Mouse (Mus musculus) limb, embryonic 14.5 days (tissue): ENCODE results near the gene Ehhadh. TPM values are rescaled to one million over a fixed set of nuclear protein-coding genes. Genes with fewer than 3 reads are reported as not detected.

ENCODE experiments used
- ATAC-seq: fragments of 200-750 bp; cut with Nextera tagmentation; 2 replicates; pipeline ENCODE4 v1.8.0; 2017; ENCODE audit warnings: low read depth, moderate number of reproducible peaks, moderate TSS enrichment; ENCODE audit not compliant: low FRiP score
- DNase-seq: peaks from one replicate; pipeline ENCODE4 v3.0.0-alpha.2; 2015; ENCODE audit warnings: low spot score
- H3K27ac ChIP-seq: fragments of 300-500 bp; sonication (generic); replicated peaks from 2 replicates; pipeline ENCODE4 v1.5.1; 2014; ENCODE audit warnings: low read depth, mild to moderate bottlenecking, low read length, moderate library complexity, mixed read lengths
- H3K27me3 ChIP-seq: fragments of 300-500 bp; sonication (generic); 2 replicates; pipeline ENCODE4 v1.6.1; 2014; ENCODE audit warnings: low read length, mixed read lengths; ENCODE audit not compliant: control insufficient read depth, insufficient read depth
- H3K36me3 ChIP-seq: fragments of 300-500 bp; sonication (generic); 2 replicates; pipeline ENCODE4 v1.6.1; 2014; ENCODE audit warnings: mild to moderate bottlenecking, low read length, moderate library complexity, mixed read lengths; ENCODE audit not compliant: control insufficient read depth, insufficient read depth
- H3K4me1 ChIP-seq: fragments of 300-500 bp; sonication (generic); 2 replicates; pipeline ENCODE4 v1.6.1; 2014; ENCODE audit warnings: antibody characterized with exemption, low read length, mixed read lengths; ENCODE audit not compliant: control insufficient read depth, insufficient read depth
- H3K4me2 ChIP-seq: fragments of 300-500 bp; sonication (generic); replicated peaks from 2 replicates; pipeline ENCODE4 v1.6.1; 2014; ENCODE audit warnings: low read depth, mild to moderate bottlenecking, low read length, moderate library complexity; ENCODE audit not compliant: severe bottlenecking
- H3K4me3 ChIP-seq: fragments of 300-500 bp; sonication (generic); replicated peaks from 2 replicates; pipeline ENCODE4 v1.5.1; 2014; ENCODE audit warnings: low read length
- H3K9ac ChIP-seq: fragments of 300-500 bp; sonication (generic); 2 replicates; pipeline ENCODE4 v1.6.1; 2014; ENCODE audit warnings: mild to moderate bottlenecking, low read depth, low read length, moderate library complexity; ENCODE audit not compliant: severe bottlenecking
- H3K9me3 ChIP-seq: fragments of 300-500 bp; sonication (generic); 2 replicates; pipeline ENCODE4 v1.6.1; 2016; ENCODE audit warnings: low read length; ENCODE audit not compliant: control insufficient read depth
- POLR2A ChIP-seq: fragments of 200-500 bp; IDR thresholded peaks from 2 replicates; pipeline ENCODE4 v1.8.0; 2012; ENCODE audit warnings: inconsistent platforms, mild to moderate bottlenecking, moderate library complexity, borderline replicate concordance; ENCODE audit not compliant: insufficient read depth, insufficient read length; ENCODE audit errors: extremely low read depth
- WGBS: fragments of 180-500 bp; shearing (Covaris S2); extraction: QIAGEN DNeasy Blood & Tissue Kit; methylation state at CpG from one replicate; pipeline ENCODE4 v1.1.7; 2014; 5-methylcytosine and 5-hydroxymethylcytosine counted together
- polyA plus RNA-seq, 2 experiments: library from polyadenylated mRNA; depleted of rRNA in 1 of 2; stranded (reverse) in 1 of 2; unstranded in 1 of 2; fragments of >200 nt; fragmentation: Nextera tagmentation in 1 of 2; extraction: Ambion mirVana in 1 of 2; gene quantifications; 2 replicates each; pipeline versions ENCODE4 v1.2.1 to v1.2.3; 2012 to 2014

Ehhadh gene
- polyA plus RNA-seq, 2 experiments: 2.3 to 4.7 TPM

GRCm38 (mm10) chr16:21789180-21789579, 1.6 kb upstream of the Ehhadh start:
- H3K27ac ChIP-seq: no peak overlapping the region
- 0 out of 2 replicates have a peak, but pooled peaks cover 3% of the 10 kb centered on the region for H3K4me1 ChIP-seq
- no peak for DNase-seq
- no peak for ATAC-seq
- no peak overlapping the region for H3K4me2 ChIP-seq
- no peak for TF ChIP-seq POLR2A
- H3K36me3 ChIP-seq: no peaks in the 10 kb centered on the region
- H3K4me3 ChIP-seq: no peak overlapping the region
- H3K9me3 ChIP-seq: no peaks in the 10 kb centered on the region
- H3K9ac ChIP-seq: no peak overlapping the region
- 61% methylated on average over 2 of the region's 2 CpGs for WGBS
- H3K27me3 ChIP-seq: no peaks in the 10 kb centered on the region

GRCm38 (mm10) chr16:21788581-21788980, 974 bp upstream of the Ehhadh start:
- peaks cover 3% of the 10 kb centered on the region; the same call in 1 of the 2 replicates for H3K4me1 ChIP-seq

DNA sequence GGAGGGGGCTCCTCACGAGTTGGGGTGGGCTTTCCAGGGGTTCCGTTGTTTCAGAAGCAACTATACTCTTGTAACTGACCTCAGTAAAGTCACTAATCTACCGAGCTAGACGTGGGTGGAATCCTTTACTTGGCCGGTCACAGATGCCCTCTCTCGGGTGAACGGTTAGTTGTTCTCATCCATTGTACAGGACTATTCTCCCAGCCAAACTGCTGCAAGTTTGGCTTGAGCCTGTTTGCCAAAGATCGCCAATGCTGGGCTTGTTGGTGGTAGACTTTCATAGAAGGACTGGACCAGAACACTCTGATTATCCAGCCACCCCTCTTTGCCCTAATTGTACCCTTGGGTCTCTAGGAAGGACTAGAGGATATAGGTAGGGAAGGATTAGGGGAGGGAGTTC, 1.3 kb downstream of the Ehhadh start:
- no peak for TF ChIP-seq POLR2A
- no peak for DNase-seq
- Histone ChIP-seq H3K9me3 (no peaks in the 10 kb centered on the region), H3K4me2 (no peak overlapping the region), H3K27ac (no peak overlapping the region), H3K27me3 (no peaks in the 10 kb centered on the region), H3K9ac (no peak overlapping the region), H3K4me3 (no peak overlapping the region), H3K4me1 (peaks cover 3% of the 10 kb centered on the region; the same call in 1 of the 2 replicates), H3K36me3 (no peaks in the 10 kb centered on the region)
- 86% methylated on average over 8 of the region's 8 CpGs for WGBS
- no peak for ATAC-seq

More at GRCm38 (mm10) chr16:21788581-21788980, 974 bp upstream of the Ehhadh start:
- H3K4me3 ChIP-seq: no peak overlapping the region
- H3K27me3 ChIP-seq: no peaks in the 10 kb centered on the region
- H3K9ac ChIP-seq: no peak overlapping the region
- H3K36me3 ChIP-seq: no peaks in the 10 kb centered on the region
- WGBS: 51% methylated on average over 3 of the region's 3 CpGs
- DNase-seq (no peak), ATAC-seq (no peak)
- H3K9me3 ChIP-seq: no peaks in the 10 kb centered on the region
- H3K27ac ChIP-seq: no peak overlapping the region
- TF ChIP-seq POLR2A: no peak
- H3K4me2 ChIP-seq: no peak overlapping the region

DNA sequence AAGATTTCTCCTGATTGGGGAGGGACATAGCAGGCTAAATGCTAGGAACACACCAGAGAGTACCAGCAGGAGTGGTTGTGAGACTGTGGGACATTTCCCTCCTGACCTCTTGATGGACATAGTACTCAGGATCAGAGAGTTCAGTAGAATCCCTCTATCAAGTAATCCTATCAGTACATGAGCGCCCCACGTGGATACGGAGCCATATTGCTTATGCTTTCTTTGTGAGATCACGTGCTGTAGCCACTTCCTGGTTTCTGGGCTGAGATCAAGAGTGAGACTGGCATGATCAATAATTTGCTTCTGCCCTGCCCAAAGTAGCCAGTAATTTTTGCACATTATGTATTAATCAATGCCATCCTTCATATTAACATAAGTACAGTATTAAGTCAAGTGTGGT, 2.6 kb downstream of the Ehhadh start:
- no peak overlapping the region for H3K4me2 ChIP-seq
- no peak overlapping the region for H3K27ac ChIP-seq
- no peak overlapping the region for H3K4me3 ChIP-seq
- H3K27me3 ChIP-seq: no peaks in the 10 kb centered on the region
- no peaks in the 10 kb centered on the region for H3K36me3 ChIP-seq
- TF ChIP-seq POLR2A: no peak
- ATAC-seq (no peak), DNase-seq (no peak)
- no peaks in the 10 kb centered on the region for H3K9me3 ChIP-seq
- WGBS: 74% methylated on average over 4 of the region's 4 CpGs
- H3K4me1 ChIP-seq: peaks cover 3% of the 10 kb centered on the region; the same call in 1 of the 2 replicates
- H3K9ac ChIP-seq: no peak overlapping the region

DNA sequence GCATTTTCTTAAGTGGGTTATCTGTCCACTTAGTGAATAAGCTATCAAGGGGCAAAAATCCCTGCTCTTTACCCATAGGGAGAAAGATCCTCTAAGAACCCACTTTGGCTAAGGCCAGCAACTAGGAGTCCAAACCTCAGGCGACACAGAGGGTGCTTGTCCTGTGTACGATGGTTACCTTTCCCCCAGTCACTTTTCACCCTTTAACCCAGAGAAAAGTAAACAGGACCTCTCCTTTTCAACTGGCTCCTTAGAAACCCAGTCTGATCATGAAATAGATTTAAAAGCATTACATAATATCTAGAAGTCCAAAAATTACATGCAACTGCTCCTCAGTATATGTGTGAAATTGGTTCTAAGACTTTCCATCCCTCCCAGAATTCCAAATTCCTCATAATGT, 4.8 kb downstream of the Ehhadh start:
- 75% methylated on average over 2 of the region's 2 CpGs for WGBS
- H3K4me3 ChIP-seq: no peak overlapping the region
- H3K9ac ChIP-seq: no peak overlapping the region
- no peak for TF ChIP-seq POLR2A
- H3K4me1 ChIP-seq: peaks cover 3% of the 10 kb centered on the region; the same call in 1 of the 2 replicates
- ATAC-seq: no peak
- no peak for DNase-seq
- H3K4me2 ChIP-seq: no peak overlapping the region
- H3K36me3 ChIP-seq: no peaks in the 10 kb centered on the region
- H3K9me3 ChIP-seq: no peaks in the 10 kb centered on the region
- H3K27ac ChIP-seq: no peak overlapping the region
- H3K27me3 ChIP-seq: no peaks in the 10 kb centered on the region

DNA sequence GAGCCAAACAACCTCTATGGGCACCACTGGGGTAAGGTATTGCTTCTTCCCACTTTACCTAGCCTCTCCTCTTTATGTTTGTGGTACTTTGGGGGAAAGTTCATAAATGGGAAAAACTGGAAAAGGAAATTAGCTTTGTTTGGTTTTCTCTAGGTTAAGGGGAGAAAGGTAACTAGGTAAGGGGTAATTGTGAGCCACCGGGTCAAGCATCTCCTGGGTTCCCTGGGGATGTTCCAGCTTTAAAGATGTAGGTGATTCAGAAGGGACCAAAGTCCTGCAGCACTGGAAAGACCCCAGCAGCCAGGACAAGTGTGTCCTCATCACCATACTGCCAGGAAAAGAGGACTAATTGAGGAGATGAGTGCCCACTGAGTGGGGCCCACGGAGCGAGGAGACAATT, 5.7 kb downstream of the Ehhadh start:
- WGBS: 76% methylated on average over 3 of the region's 3 CpGs
- Histone ChIP-seq H3K9ac (no peak overlapping the region), H3K36me3 (no peaks in the 10 kb centered on the region), H3K4me2 (no peak overlapping the region), H3K4me3 (no peak overlapping the region), H3K27me3 (no peaks in the 10 kb centered on the region), H3K4me1 (no peaks in the 10 kb centered on the region; the same call in 1 of the 2 replicates), H3K9me3 (no peaks in the 10 kb centered on the region), H3K27ac (no peak overlapping the region)
- DNase-seq: no peak
- TF ChIP-seq POLR2A: no peak
- no peak for ATAC-seq
